Mouse (Mus musculus) C2C12 (cell line): ENCODE measurements around the gene Ddx39.

Experiments used
- CTCF ChIP-seq: IDR thresholded peaks from one replicate; pipeline ENCODE4 v1.5.1; 2011; ENCODE audit not compliant: control insufficient read depth, insufficient read depth, insufficient read length
- FOSL1 ChIP-seq: IDR thresholded peaks from one replicate; pipeline ENCODE4 v1.8.0; 2011; ENCODE audit warnings: mild to moderate bottlenecking, low read length; ENCODE audit not compliant: poor library complexity, insufficient read depth, severe bottlenecking
- MAX ChIP-seq: IDR thresholded peaks from one replicate; pipeline ENCODE4 v1.6.1; 2011; ENCODE audit warnings: mild to moderate bottlenecking, control low read depth
- MYOD1 ChIP-seq: IDR thresholded peaks from one replicate; pipeline ENCODE4 v1.6.1; 2011; ENCODE audit warnings: low read depth; ENCODE audit not compliant: control insufficient read depth, insufficient read length

DNA sequence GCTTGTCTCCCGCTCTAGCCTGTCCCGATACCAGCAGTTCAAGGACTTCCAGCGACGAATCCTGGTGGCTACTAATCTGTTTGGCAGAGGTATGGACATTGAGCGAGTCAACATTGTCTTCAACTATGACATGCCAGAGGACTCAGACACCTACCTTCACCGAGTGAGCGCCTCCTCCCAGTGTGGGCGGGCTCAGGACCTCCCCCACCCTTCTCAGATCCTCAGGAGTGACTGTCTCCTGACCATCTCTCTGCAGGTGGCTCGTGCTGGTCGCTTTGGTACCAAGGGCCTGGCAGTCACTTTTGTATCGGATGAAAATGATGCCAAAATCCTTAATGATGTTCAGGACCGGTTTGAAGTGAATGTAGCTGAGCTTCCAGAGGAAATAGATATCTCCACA lies 7.7 kb downstream of the Ddx39 start:
- no peak for TF ChIP-seq CTCF
- TF ChIP-seq MAX = no peak
- no peak for TF ChIP-seq MYOD1
- no peak for TF ChIP-seq FOSL1
